Mouse (Mus musculus) right cerebral cortex, postnatal 36 days (tissue): ENCODE results near the gene Il6ra.

Experiments used
- DNase-seq, 2 experiments: peaks; one replicate each; pipeline ENCODE4 v3.0.0; 2022; ENCODE audit warnings: low spot score in 2 of 2, mixed read lengths in 1 of 2

The Il6ra gene

GRCm38 (mm10) chr3:89909703-89910542, 3.1 kb downstream of the Il6ra start:
- no peak for DNase-seq

- DNase-seq = no peak
These were observed 4.2 kb downstream of the Il6ra start for GRCm38 (mm10) chr3:89908836-89909235.

- DNase-seq = no peak
These were observed 5.2 kb downstream of the Il6ra start for GRCm38 (mm10) chr3:89907846-89908245.

GRCm38 (mm10) chr3:89899511-89899908, 13.5 kb downstream of the Il6ra start:
- DNase-seq = no peak

- DNase-seq = no peak
These were observed 14.0 kb downstream of the Il6ra start for GRCm38 (mm10) chr3:89898870-89899510.

GRCm38 (mm10) chr3:89898011-89898410, 15.0 kb downstream of the Il6ra start:
- no peak for DNase-seq

- DNase-seq = no peak
These were observed 15.7 kb downstream of the Il6ra start for GRCm38 (mm10) chr3:89897204-89897796.

- no peak for DNase-seq
These were observed 16.4 kb downstream of the Il6ra start for GRCm38 (mm10) chr3:89896571-89896970.

GRCm38 (mm10) chr3:89892517-89893106, 20.4 kb downstream of the Il6ra start:
- no peak for DNase-seq

GRCm38 (mm10) chr3:89891696-89892095, 21.3 kb downstream of the Il6ra start:
- DNase-seq = no peak

- no peak for DNase-seq
These were observed 23.1 kb downstream of the Il6ra start for GRCm38 (mm10) chr3:89889841-89890430.

GRCm38 (mm10) chr3:89887582-89888230, 25.3 kb downstream of the Il6ra start:
- no peak for DNase-seq

GRCm38 (mm10) chr3:89885766-89886165, 27.2 kb downstream of the Il6ra start:
- no peak for DNase-seq

GRCm38 (mm10) chr3:89883582-89884041, 29.4 kb downstream of the Il6ra start:
- DNase-seq = no peak

GRCm38 (mm10) chr3:89882556-89883181, 30.3 kb downstream of the Il6ra start:
- no peak for DNase-seq

GRCm38 (mm10) chr3:89880036-89880851, 32.8 kb downstream of the Il6ra start:
- DNase-seq = no peak

- DNase-seq = no peak
These were observed 33.7 kb downstream of the Il6ra start for GRCm38 (mm10) chr3:89879326-89879725.

- DNase-seq = no peak
These were observed 34.5 kb downstream of the Il6ra start for GRCm38 (mm10) chr3:89878456-89878855.

GRCm38 (mm10) chr3:89877129-89877528, 35.9 kb downstream of the Il6ra start:
- no peak for DNase-seq

- no peak for DNase-seq
These were observed 36.5 kb downstream of the Il6ra start for GRCm38 (mm10) chr3:89876469-89876868.
